Mouse (Mus musculus) adrenal gland, postnatal 14 days (tissue): ENCODE measurements around the gene Fig4. TPM values are rescaled to one million over a fixed set of nuclear protein-coding genes. Genes with fewer than 3 reads are reported as not detected.

Experiments
- DNase-seq: peaks from one replicate; pipeline ENCODE4 v3.0.0; 2021; ENCODE audit warnings: mixed read lengths
- total RNA-seq: library from RNA; stranded (reverse); gene quantifications from 2 replicates; pipeline ENCODE4 v1.2.3, GENCODE M21; 2021

Fig4 gene
- total RNA-seq, 1 experiment from 2014 or later = 14.3 TPM

DNA sequence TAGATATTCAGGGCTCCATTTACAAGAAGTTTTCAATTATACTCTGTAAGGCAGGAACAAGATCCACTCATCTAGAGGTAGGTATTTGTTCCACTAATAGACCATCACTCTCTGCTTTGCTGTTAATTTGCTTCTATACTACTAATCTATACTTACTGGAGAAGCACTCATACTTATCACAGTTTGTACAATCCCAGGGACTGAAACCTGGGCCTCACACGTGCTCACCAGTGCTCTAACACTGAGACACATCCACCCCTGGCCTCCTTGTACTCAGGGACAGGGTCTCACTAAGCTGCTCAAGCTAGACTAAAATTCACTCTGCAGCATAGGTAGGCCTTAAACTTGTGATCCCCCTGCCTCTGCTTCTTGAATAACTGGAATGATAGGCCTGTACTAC lies 41.8 kb downstream of the Fig4 start:
- DNase-seq = no peak

DNA sequence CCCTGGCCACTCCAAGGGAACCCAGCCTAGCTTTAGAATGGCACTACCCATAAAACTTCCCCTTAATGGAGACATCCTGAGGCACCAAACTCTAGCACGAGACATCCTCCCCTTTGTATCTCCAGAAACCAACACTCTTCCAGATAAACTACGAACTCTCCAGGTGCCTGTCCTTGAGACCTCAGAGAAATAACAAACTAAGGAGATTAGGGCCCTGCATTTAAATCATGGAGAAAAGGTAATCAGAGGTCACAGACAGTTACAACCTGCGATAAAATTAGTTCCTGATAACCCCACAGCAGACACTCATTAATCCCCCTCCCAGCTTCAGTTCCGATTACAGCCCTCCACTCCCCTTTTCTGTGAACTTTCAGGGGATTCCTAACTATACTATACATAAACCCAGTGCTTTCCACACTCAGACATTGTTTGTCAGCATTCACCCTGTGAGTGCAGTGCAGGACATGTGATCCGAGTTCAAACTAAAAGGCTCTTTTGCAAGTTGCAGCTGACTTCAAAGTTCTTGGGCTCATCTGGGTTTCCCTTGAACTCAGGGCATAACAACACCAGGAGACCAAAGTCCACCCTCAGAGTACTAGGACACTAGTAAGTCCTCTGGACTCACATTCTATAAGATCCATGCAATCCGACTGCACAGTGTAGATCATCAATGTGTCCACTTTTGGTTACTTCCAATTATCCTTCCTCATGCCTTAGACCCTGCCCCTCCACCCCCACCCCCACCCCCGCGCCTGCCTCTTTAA lies 42.6 kb downstream of the Fig4 start:
- no peak for DNase-seq

GRCm38 (mm10) chr10:41250749-41251065 lies 52.4 kb downstream of the Fig4 start:
- DNase-seq = no peak

DNA sequence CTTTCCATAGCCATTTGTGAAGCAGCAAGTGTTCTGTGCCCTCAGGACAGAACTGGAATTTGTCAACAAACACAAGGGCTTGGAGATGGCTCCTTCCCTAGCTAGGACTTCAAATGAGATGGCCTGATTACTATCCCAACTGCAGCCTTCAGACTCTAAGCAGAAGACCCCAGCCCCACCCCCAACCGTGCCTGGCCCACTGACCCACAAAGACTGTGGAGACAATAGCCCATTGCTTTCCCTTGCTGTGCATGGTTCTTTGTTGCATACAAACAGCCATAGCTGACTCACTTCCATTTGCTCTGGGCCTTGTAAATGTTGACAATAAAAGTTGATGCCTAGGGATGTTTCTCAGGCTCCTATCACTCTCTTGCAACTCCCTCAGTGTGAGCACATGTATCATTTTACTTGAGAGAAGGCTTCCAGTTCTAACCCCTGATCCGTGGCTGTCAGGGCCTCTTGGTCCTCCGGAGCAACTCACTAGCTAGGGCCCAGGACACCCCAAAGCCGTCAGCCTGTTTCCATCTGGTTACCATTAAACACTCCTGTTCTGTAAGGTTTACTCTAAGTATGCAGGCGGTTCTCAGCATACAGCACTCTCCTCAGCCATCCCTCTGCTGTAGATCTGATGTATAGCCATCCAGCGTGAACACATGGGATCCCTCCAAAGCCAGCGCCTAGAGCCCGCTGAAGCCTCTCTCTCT lies 52.9 kb downstream of the Fig4 start:
- no peak for DNase-seq

DNA sequence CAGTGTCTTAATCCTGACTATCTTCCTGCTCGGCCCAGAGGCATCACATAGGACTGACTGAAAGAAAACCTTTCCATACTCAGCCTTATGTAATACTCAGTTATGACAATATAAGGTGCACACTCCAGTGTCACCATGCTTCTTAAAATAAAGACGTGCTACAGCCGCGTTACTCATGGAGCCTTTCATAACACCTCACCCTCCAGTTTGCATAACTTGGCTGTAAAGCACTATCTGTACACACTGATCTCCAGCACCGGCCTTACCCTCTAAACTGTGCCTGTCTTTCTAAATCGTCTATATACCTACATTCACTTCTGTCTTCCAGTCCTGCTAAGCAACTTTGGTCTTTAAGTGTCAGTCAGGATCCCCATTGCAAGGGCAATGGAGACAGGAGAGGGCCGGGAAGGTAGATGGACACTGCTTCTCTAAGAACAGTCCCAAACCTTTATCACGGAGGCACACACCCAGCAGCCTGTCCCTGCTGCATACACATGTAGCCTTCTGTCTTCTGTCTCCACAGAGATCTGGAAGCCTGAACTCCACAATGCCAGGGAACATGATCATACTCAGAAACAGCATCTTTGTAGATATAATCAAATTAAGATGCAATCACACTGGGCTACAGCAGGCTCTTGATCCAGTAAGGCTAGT lies 53.9 kb downstream of the Fig4 start:
- no peak for DNase-seq

GRCm38 (mm10) chr10:41247800-41248473 lies 55.1 kb downstream of the Fig4 start:
- DNase-seq = peak; percentile 22

DNA sequence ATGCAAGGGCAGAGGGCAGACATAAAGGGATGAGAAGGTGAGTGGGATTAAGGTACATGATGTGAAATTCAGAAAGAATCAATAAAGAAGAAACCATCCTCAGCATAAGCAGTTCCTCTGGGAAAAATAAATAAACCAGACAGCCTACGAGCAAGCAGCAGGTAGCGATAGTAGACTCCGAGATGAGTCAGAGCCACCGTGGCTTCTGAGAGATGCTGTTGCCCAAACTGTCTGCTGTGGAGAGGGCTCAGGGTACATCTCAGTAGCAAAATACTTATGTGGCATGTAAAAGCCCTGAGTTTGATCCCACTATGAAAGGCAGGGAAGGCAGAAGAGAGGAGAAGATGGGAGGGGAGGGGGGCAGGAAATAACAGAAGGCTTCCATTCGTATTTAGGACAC lies 56.9 kb downstream of the Fig4 start:
- no peak for DNase-seq

DNA sequence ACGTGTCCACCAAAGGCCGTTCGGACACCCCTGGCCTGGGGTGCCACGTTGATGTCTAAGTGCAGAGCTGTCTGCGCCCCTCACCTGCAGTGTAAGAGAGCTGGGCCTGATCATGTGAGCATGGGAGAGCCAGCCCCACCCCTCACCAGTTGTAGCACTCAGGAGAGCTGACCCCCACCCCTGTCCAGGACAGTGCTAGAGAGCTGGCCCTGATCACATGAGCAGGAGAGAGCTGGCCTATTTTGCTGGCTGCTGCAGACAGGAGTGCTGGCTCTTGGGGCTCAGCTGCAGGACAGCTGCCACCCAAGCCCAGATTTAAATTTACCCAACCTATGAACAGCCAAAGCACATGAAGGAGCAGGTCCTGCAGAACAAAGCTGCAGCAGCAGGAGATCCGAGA lies 57.6 kb downstream of the Fig4 start:
- no peak for DNase-seq

DNA sequence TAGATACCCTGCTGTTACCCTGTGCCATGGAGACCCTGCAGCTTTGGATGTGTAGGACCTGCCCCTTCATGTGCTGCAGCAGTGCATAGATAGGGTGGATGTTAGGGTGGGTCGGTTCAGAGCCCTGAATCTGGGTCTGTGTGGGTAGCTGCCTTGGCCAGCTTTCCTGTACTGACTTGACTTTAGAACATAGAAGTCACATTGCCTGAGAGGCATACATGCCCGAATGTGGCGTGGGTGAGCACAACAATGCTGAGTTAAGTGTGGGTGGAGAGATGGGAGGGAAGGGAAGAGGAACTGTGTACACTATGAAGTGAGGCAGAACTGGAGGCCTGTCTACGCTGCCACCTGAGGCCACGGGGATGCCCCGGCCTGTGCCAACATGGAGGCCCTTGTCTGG lies 58.0 kb downstream of the Fig4 start:
- no peak for DNase-seq

GRCm38 (mm10) chr10:41243930-41244329 lies 59.1 kb downstream of the Fig4 start:
- no peak for DNase-seq

DNA sequence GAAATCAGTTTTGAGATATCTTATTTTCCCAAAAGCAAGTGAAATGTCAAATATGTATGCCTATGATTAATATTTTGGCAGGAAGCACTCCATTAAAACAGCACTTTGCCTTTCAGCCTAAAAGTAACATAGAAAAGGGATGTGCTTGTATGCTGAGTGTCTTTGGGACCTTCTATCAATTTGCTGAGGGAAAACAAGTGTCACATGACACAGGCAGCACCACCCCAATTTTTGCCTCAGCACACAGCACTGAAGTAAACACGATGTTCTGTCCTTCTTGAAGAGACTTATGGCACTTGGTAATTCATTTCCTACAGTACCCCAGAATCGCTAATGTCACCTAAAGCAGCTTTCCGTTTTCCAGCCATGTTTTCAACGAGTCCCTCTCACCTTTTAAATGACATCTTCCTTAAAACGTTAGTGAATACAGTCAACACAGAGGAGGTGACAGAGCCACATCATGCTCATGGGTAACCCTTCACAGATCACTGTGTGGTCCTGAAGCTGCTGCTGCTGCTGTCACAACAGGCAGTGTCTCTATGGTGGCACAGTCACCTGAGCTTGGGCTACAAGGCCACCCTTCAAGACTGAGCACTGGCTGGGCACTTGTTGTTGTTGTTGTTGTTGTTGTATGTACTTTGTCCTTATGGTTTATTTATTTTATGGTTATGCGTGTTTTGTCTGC lies 61.4 kb downstream of the Fig4 start:
- no peak for DNase-seq

GRCm38 (mm10) chr10:41241080-41241479 lies 62.0 kb downstream of the Fig4 start:
- no peak for DNase-seq

DNA sequence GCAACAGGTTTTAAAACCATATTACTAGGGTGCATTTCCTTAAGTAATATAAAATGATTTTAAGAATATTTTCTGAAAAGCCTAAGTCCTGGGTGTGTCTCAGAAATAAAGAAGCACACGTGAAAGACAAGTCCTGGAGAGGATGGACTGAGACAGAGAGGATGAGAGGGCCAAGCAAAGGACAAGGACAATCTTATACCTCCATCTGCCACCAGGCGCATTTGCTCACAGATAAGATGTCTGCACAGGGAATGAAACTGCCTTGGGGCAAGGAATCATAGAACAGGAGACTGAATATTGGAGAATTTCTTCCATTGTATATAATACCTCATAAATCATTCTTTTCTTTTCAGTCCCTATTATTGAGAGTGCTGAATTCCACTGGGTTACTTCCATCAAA lies 67.0 kb downstream of the Fig4 start:
- DNase-seq = no peak

- DNase-seq = no peak
These were observed 67.5 kb downstream of the Fig4 start for GRCm38 (mm10) chr10:41235584-41235983.

DNA sequence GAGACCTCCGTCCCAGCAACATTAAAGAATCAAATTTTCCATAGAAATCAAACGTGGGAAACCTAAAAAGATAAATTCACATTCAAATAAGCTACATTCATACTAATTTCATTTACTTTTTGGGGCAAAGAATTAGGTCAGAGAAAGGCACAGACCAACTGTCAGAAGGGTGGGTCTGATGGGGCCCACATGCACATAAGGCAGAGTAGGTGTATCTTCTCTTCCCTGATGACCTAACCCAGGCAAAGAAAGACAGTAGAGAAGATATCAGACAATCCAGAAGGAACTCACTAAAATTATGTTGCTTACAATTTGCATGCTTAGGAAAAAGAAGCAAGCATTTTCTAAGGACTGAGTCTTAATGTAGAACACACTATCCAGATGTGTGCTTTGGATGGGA lies 67.9 kb downstream of the Fig4 start:
- DNase-seq = no peak

DNA sequence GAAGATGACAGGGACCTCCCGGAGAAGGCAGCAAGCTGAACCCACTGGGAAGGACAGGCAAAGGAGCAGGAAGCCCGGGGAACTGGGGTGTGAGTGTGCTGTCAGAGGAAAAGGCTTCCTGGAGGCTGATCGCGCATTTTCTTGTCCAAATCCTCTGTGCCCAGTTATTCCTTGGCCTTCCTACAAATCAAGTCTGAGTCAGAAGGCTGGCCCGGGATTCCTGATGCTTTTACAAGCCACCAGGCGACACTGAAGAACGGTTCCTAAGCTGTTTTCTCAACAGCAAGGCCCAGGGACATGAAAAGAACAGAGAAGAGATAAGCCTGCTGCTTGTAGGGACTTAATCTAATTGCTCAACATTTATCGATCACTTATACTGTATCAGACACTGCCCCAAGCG lies 68.5 kb downstream of the Fig4 start:
- no peak for DNase-seq

- DNase-seq = no peak
These were observed 69.9 kb downstream of the Fig4 start for GRCm38 (mm10) chr10:41233140-41233539.

GRCm38 (mm10) chr10:41231163-41231835 lies 71.8 kb downstream of the Fig4 start:
- DNase-seq = no peak

GRCm38 (mm10) chr10:41227626-41228025 lies 75.4 kb downstream of the Fig4 start:
- DNase-seq = no peak

GRCm38 (mm10) chr10:41223499-41223898 lies 79.6 kb downstream of the Fig4 start:
- DNase-seq = no peak

- peak; percentile 29 for DNase-seq
These were observed 81.9 kb downstream of the Fig4 start for GRCm38 (mm10) chr10:41221204-41221603.

DNA sequence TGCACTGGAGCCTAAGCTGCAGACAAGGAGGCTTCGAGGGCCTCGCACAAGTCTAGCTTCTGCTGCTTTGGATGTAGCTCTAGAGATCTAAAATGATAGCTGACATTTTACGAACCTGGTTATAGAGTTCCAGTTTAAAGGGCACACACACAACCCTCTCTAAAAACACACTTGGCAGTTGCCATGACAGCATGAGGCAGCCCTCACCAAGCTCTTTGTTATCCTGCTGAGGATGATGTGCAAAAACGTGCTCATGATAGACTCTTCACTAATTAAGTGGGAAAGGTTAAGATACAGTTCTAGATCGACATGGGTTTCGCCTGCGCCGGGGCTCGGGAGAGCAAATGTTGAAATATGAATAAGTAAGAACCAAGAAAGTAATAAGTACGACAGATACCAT lies 84.2 kb downstream of the Fig4 start:
- no peak for DNase-seq
